19 mouse cellular contexts compared by ENCODE assay signal in the genomic region with DNA sequence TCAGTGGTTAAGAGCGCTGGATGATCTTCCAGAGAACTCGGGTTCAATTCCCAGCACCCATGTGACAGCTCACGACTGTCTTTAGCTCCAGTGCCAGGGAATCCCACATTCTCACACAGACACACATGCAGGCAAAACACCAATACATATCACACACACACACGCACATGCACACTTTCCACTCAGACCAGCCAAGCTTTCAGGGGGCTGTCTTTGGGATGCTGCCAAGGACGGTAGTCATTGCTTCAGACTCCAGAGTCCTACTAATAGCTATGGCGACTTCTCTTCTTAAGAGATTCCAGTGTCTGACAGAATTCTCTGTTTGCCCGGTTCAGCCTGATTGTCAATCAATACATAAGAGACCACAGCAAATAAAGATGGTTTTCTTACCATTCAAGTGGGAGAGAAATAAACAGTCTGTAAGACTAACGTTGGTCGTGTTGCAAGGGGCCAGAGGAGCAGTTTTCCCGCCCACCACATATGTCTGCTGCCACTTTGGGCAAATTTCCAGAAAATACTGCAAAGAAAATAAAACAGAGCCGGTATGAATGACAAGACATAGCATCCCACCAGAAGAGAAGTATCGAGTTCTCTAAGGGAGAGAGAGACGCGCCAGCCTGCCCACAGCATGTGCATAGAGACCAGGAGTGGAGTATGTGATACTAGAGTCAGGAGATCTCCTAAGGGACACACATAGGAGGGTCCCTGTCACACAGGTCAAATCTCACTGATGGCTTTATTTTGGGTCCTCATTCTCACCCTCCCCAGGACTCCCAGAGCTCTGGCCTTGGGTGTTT. TPM values are rescaled to one million over a fixed set of nuclear protein-coding genes. Genes with fewer than 3 reads are reported as not detected.
A peak's percentile ranks its signal among the peaks of the same experiment; 100 is the strongest.
DNase-seq lines count a peak whose midpoint lies in the region; ATAC-seq lines count a peak whose summit lies in the region.
"Had no signal": no experiment of that assay in that cellular context is flagged by ENCODE, and none has a peak within 500 bp of the region (broad histone marks: within the 10 kb centered on the region; RNA-seq: fewer than 3 reads in every experiment).

No protein-coding gene starts in this region.

- 0 out of 2 replicates have a peak, but pooled peaks have one; percentile 22 for ATAC-seq in heart, embryonic 15.5 days (replicated peaks; ENCODE audit: insufficient number of reproducible peaks, insufficient read depth, low FRiP score, low read depth)
- ATAC-seq in lung, embryonic 15.5 days (ENCODE audit: borderline replicate concordance, extremely low read depth, low FRiP score, low TSS enrichment) = peak; percentile 31; the same call in 1 of the 2 replicates
- ATAC-seq in embryonic facial prominence, embryonic 14.5 days (ENCODE audit: low read depth) = no peak; the same call in 1 of the 2 replicates
- ATAC-seq: Patski had no signal

- H3K4me1 ChIP-seq in heart, embryonic 15.5 days (replicated peaks) = no peaks in the 10 kb centered on the region
- no peaks in the 10 kb centered on the region for H3K4me1 ChIP-seq in heart, embryonic 10.5 days
- H3K4me1 ChIP-seq in lung, embryonic 15.5 days = 0 out of 2 replicates have a peak, but pooled peaks cover 4% of the 10 kb centered on the region
- H3K4me1 ChIP-seq in embryonic facial prominence, embryonic 14.5 days (ENCODE audit: control insufficient read depth, insufficient read depth, low read length) = peaks cover 8% of the 10 kb centered on the region; the same call in 1 of the 2 replicates
- H3K4me1 ChIP-seq: hindbrain, embryonic 13.5 days; kidney, embryonic 15.5 days; neural tube, embryonic 12.5 days had no signal

- H3K36me3 ChIP-seq in heart, embryonic 15.5 days = no peaks in the 10 kb centered on the region
- H3K36me3 ChIP-seq in heart, embryonic 10.5 days = no peaks in the 10 kb centered on the region
- H3K36me3 ChIP-seq in lung, embryonic 15.5 days = no peaks in the 10 kb centered on the region
- peaks cover 39% of the 10 kb centered on the region for H3K36me3 ChIP-seq in embryonic facial prominence, embryonic 14.5 days (ENCODE audit: control insufficient read depth, insufficient read depth, low read length)
- H3K36me3 ChIP-seq: hindbrain, embryonic 13.5 days; kidney, embryonic 15.5 days; neural tube, embryonic 12.5 days had no signal

- no peak overlapping the region for H3K9ac ChIP-seq in heart, embryonic 15.5 days
- no peak overlapping the region for H3K9ac ChIP-seq in lung, embryonic 15.5 days
- H3K9ac ChIP-seq in embryonic facial prominence, embryonic 14.5 days (ENCODE audit: low read depth, low read length) = no peak overlapping the region
- H3K9ac ChIP-seq: hindbrain, embryonic 13.5 days; kidney, embryonic 15.5 days; limb, embryonic 15.5 days; neural tube, embryonic 12.5 days had no signal

- H3K27ac ChIP-seq in heart, embryonic 15.5 days = no peak overlapping the region
- H3K27ac ChIP-seq in heart, embryonic 10.5 days = no peak overlapping the region
- H3K27ac ChIP-seq in lung, embryonic 15.5 days = no peak overlapping the region
- H3K27ac ChIP-seq in embryonic facial prominence, embryonic 14.5 days (replicated peaks; ENCODE audit: low read depth, low read length) = no peak overlapping the region
- H3K27ac ChIP-seq: hindbrain, embryonic 13.5 days; kidney, embryonic 15.5 days; limb, embryonic 15.5 days; neural tube, embryonic 12.5 days had no signal

- H3K9me3 ChIP-seq in heart, embryonic 15.5 days (replicated peaks) = no peaks in the 10 kb centered on the region
- no peaks in the 10 kb centered on the region for H3K9me3 ChIP-seq in heart, embryonic 10.5 days
- H3K9me3 ChIP-seq in lung, embryonic 15.5 days = no peaks in the 10 kb centered on the region
- H3K9me3 ChIP-seq in embryonic facial prominence, embryonic 14.5 days (ENCODE audit: control insufficient read depth, low read length) = no peaks in the 10 kb centered on the region
- H3K9me3 ChIP-seq: hindbrain, embryonic 13.5 days; kidney, embryonic 15.5 days; limb, embryonic 15.5 days; neural tube, embryonic 12.5 days had no signal

- H3K27me3 ChIP-seq in heart, embryonic 15.5 days = no peaks in the 10 kb centered on the region
- H3K27me3 ChIP-seq in heart, embryonic 10.5 days (ENCODE audit: insufficient read depth, poor library complexity, severe bottlenecking) = no peaks in the 10 kb centered on the region
- H3K27me3 ChIP-seq in lung, embryonic 15.5 days = no peaks in the 10 kb centered on the region
- H3K27me3 ChIP-seq in embryonic facial prominence, embryonic 14.5 days (replicated peaks; ENCODE audit: control insufficient read depth, insufficient read depth, low read length) = no peaks in the 10 kb centered on the region
- H3K27me3 ChIP-seq: hindbrain, embryonic 13.5 days; kidney, embryonic 15.5 days; limb, embryonic 15.5 days; neural tube, embryonic 12.5 days; Patski had no signal

- peak; percentile 19 to 25 for DNase-seq in cerebellum, postnatal 10 days
- DNase-seq in cerebellum, postnatal 36 days = no peak
- no peak for DNase-seq in heart, embryonic 10.5 days (ENCODE audit: low spot score)
- no peak for DNase-seq in lung, postnatal 36 days
- peak; percentile 67 for DNase-seq in embryonic facial prominence, embryonic 14.5 days (ENCODE audit: low spot score)
- DNase-seq in adrenal gland, postnatal 25 days = no peak
- DNase-seq: adrenal gland, adult 8-10 months; cerebellum, adult 11 months; embryo, embryonic 11 days; kidney, postnatal 4 days; right cerebral cortex, postnatal 4 days; thymus, adult 2 months had no signal

- 66% methylated on average over 14 of the region's 14 CpGs for WGBS in heart, embryonic 15.5 days
- 81% methylated on average over 14 of the region's 14 CpGs for WGBS in heart, embryonic 10.5 days
- WGBS in lung, embryonic 15.5 days = 44% methylated on average over 14 of the region's 14 CpGs
- 50% methylated on average over 14 of the region's 14 CpGs for WGBS in embryonic facial prominence, embryonic 14.5 days

- no peak overlapping the region for H3K4me3 ChIP-seq in heart, embryonic 15.5 days
- no peak overlapping the region for H3K4me3 ChIP-seq in heart, embryonic 10.5 days
- no peak overlapping the region for H3K4me3 ChIP-seq in lung, embryonic 15.5 days
- H3K4me3 ChIP-seq in embryonic facial prominence, embryonic 14.5 days (ENCODE audit: low read depth, low read length) = no peak overlapping the region
- H3K4me3 ChIP-seq: hindbrain, embryonic 13.5 days; kidney, embryonic 15.5 days; limb, embryonic 15.5 days; neural tube, embryonic 12.5 days had no signal

- no peak overlapping the region for H3K4me2 ChIP-seq in heart, embryonic 15.5 days
- H3K4me2 ChIP-seq in lung, embryonic 15.5 days = no peak overlapping the region
- no peak overlapping the region for H3K4me2 ChIP-seq in embryonic facial prominence, embryonic 14.5 days (ENCODE audit: low read depth, low read length)
- H3K4me2 ChIP-seq: hindbrain, embryonic 13.5 days; kidney, embryonic 15.5 days; limb, embryonic 15.5 days; neural tube, embryonic 12.5 days had no signal

RNA-seq across cellular contexts. Expression of a gene that starts 40.3 kb away (rescaled TPM):
- 12.0 and 13.5 TPM in 2 replicates for polyA plus RNA-seq in heart, embryonic 15.5 days (2015; fragmentation: Nextera tagmentation; extraction: Ambion mirVana)
- 15.2 and 20.3 TPM in 2 replicates for polyA plus RNA-seq in heart, embryonic 10.5 days (2016; fragmentation: Nextera tagmentation; extraction: Ambion mirVana)
- 19.4 and 19.6 TPM in 2 replicates for polyA plus RNA-seq in lung, embryonic 15.5 days (2015; fragmentation: Nextera tagmentation; extraction: Ambion mirVana)
- 29.5 and 30.4 TPM in 2 replicates for polyA plus RNA-seq in embryonic facial prominence, embryonic 14.5 days (2014; fragmentation: Nextera tagmentation; extraction: Ambion mirVana)
- total RNA-seq in adrenal gland, postnatal 25 days (2021) = 71.3 and 86.9 TPM in 2 replicates

Comparison
In these comparisons a context has a peak if more than half of its experiments do, and no peak if none do; other contexts are left out.
1. DNase-seq: peak in cerebellum, postnatal 10 days (2 of 2) and embryonic facial prominence, embryonic 14.5 days (single experiment); none in cerebellum, postnatal 36 days (0 of 2), heart, embryonic 10.5 days (single experiment), lung, postnatal 36 days (single experiment) and adrenal gland, postnatal 25 days (single experiment).